Mouse (Mus musculus) erythroid progenitor cell, adult 5-6 weeks (primary cell): Measurements from ENCODE around the gene Prps1. TPM values are rescaled to one million over a fixed set of nuclear protein-coding genes. Genes with fewer than 3 reads are reported as not detected.

Source experiments
- total RNA-seq, 2 experiments: library from RNA; stranded (forward) in 1 of 2; stranded (reverse) in 1 of 2; fragments of 150-400 nt in 1 of 2; fragments of 186-747, 209-891 nt in 1 of 2; gene quantifications; 2 replicates each; pipeline versions ENCODE4 v1.2.3 to v1.2.4; 2015 to 2017; ENCODE audit warnings: low replicate concordance in 2 of 2

Gene Prps1
- total RNA-seq, 2 experiments from 2014 or later = 14.4 to 17.2 TPM

Other genes starting within 250 kb of the Prps1 start
- gene Frmpd3, start 114.3 kb upstream of the Prps1 start, total RNA-seq (2015; ENCODE audit: low replicate concordance) = not detected in 2 replicates
- not detected in 2 replicates for gene Frmpd3, start 114.3 kb upstream of the Prps1 start, total RNA-seq (2017; ENCODE audit: low replicate concordance)
- gene Tsc22d3, start 144.0 kb downstream of the Prps1 start, total RNA-seq (2015; ENCODE audit: low replicate concordance) = 7.1 and 15.9 TPM in 2 replicates
- gene Tsc22d3, start 144.0 kb downstream of the Prps1 start, total RNA-seq (2017; ENCODE audit: low replicate concordance) = 4.9 and 15.8 TPM in 2 replicates
- gene Mid2, start 208.0 kb downstream of the Prps1 start, total RNA-seq (2015; ENCODE audit: low replicate concordance) = not detected in 2 replicates
- gene Mid2, start 208.0 kb downstream of the Prps1 start, total RNA-seq (2017; ENCODE audit: low replicate concordance) = 2.0 TPM in 1 of 2 replicates, not detected in the other